Mouse (Mus musculus): ENCODE measurements around the gene Foxp4. TPM values are rescaled to one million over a fixed set of nuclear protein-coding genes. Genes with fewer than 3 reads are reported as not detected.

Gene Foxp4
- polyA plus RNA-seq, 1 experiment from 2014 or later, result 9.0 TPM

- Histone ChIP-seq H3K9me3 (peaks cover 4% of the 10 kb centered on the region), H3K4me3 (no peak overlapping the region), H3K27me3 (replicated peaks) (no peaks in the 10 kb centered on the region), H3K36me3 (no peaks in the 10 kb centered on the region), H3K4me2 (no peak overlapping the region), H3K27ac (replicated peaks) (peak overlapping the region; percentile 91), H3K4me1 (peaks cover 39% of the 10 kb centered on the region), H3K9ac (peak overlapping the region; percentile 52; the same call in 1 of the 2 replicates)
- no peak for ATAC-seq (ENCODE audit: extremely low read depth, insufficient number of reproducible peaks, low FRiP score, low TSS enrichment)
- WGBS, result 63% methylated on average over 7 of the region's 7 CpGs
These were observed 73.7 kb downstream of the Foxp4 start for GRCm38 (mm10) chr17:47850639-47851314.

- Histone ChIP-seq H3K27me3 (replicated peaks) (no peaks in the 10 kb centered on the region), H3K9ac (peak overlapping the region; percentile 52; the same call in 1 of the 2 replicates), H3K9me3 (no peaks in the 10 kb centered on the region), H3K27ac (replicated peaks) (peak overlapping the region; percentile 91), H3K4me1 (peaks cover 42% of the 10 kb centered on the region), H3K4me2 (peak overlapping the region; percentile 31), H3K36me3 (no peaks in the 10 kb centered on the region), H3K4me3 (no peak overlapping the region)
- 37% methylated on average over 3 of the region's 3 CpGs for WGBS
- ATAC-seq (ENCODE audit: extremely low read depth, insufficient number of reproducible peaks, low FRiP score, low TSS enrichment), result no peak
These were observed 74.4 kb downstream of the Foxp4 start for GRCm38 (mm10) chr17:47850035-47850434.

- Histone ChIP-seq H3K4me2 (no peak overlapping the region), H3K27ac (replicated peaks) (no peak overlapping the region), H3K4me3 (no peak overlapping the region), H3K4me1 (peaks cover 40% of the 10 kb centered on the region), H3K9ac (no peak overlapping the region), H3K9me3 (no peaks in the 10 kb centered on the region), H3K27me3 (replicated peaks) (no peaks in the 10 kb centered on the region), H3K36me3 (no peaks in the 10 kb centered on the region)
- no peak for ATAC-seq (ENCODE audit: extremely low read depth, insufficient number of reproducible peaks, low FRiP score, low TSS enrichment)
- WGBS, result 79% methylated on average over 6 of the region's 6 CpGs
These were observed 76.5 kb downstream of the Foxp4 start for GRCm38 (mm10) chr17:47847985-47848384.

GRCm38 (mm10) chr17:47845609-47846008 is 78.8 kb downstream of the Foxp4 start:
- no peak for ATAC-seq (ENCODE audit: extremely low read depth, insufficient number of reproducible peaks, low FRiP score, low TSS enrichment)
- Histone ChIP-seq H3K36me3 (no peaks in the 10 kb centered on the region), H3K9ac (no peak overlapping the region), H3K27ac (replicated peaks) (no peak overlapping the region), H3K4me3 (no peak overlapping the region), H3K4me2 (no peak overlapping the region), H3K27me3 (replicated peaks) (no peaks in the 10 kb centered on the region), H3K9me3 (no peaks in the 10 kb centered on the region), H3K4me1 (peaks cover 27% of the 10 kb centered on the region)
- 65% methylated on average over 11 of the region's 11 CpGs for WGBS

GRCm38 (mm10) chr17:47843465-47843864 is 81.0 kb downstream of the Foxp4 start:
- Histone ChIP-seq H3K27me3 (replicated peaks) (no peaks in the 10 kb centered on the region), H3K36me3 (no peaks in the 10 kb centered on the region), H3K4me3 (no peak overlapping the region), H3K4me2 (no peak overlapping the region), H3K9ac (no peak overlapping the region), H3K9me3 (no peaks in the 10 kb centered on the region), H3K4me1 (peaks cover 10% of the 10 kb centered on the region), H3K27ac (replicated peaks) (no peak overlapping the region)
- no peak for ATAC-seq (ENCODE audit: extremely low read depth, insufficient number of reproducible peaks, low FRiP score, low TSS enrichment)
- 87% methylated on average over 3 of the region's 3 CpGs for WGBS

- no peaks in the 10 kb centered on the region for H3K36me3 ChIP-seq
- H3K9ac ChIP-seq, result no peak overlapping the region
- H3K4me2 ChIP-seq, result no peak overlapping the region
- H3K27ac ChIP-seq (replicated peaks), result peak overlapping the region; percentile 56
- H3K9me3 ChIP-seq, result no peaks in the 10 kb centered on the region
- no peaks in the 10 kb centered on the region for H3K27me3 ChIP-seq (replicated peaks)
- peaks cover 17% of the 10 kb centered on the region for H3K4me1 ChIP-seq
- no peak overlapping the region for H3K4me3 ChIP-seq
- ATAC-seq (ENCODE audit: extremely low read depth, insufficient number of reproducible peaks, low FRiP score, low TSS enrichment), result peak; percentile 47; the same call in 1 of the 2 replicates
- 63% methylated on average over 19 of the region's 19 CpGs for WGBS
These were observed 82.4 kb downstream of the Foxp4 start for GRCm38 (mm10) chr17:47841931-47842623.

GRCm38 (mm10) chr17:47841521-47841920 is 82.9 kb downstream of the Foxp4 start:
- 82% methylated on average over 8 of the region's 8 CpGs for WGBS
- Histone ChIP-seq H3K4me2 (no peak overlapping the region), H3K4me1 (peaks cover 17% of the 10 kb centered on the region)

GRCm38 (mm10) chr17:47837808-47838207 is 86.6 kb downstream of the Foxp4 start:
- Histone ChIP-seq H3K36me3 (no peaks in the 10 kb centered on the region), H3K27ac (replicated peaks) (peak overlapping the region; percentile 45), H3K4me2 (no peak overlapping the region), H3K4me1 (peaks cover 24% of the 10 kb centered on the region), H3K9me3 (no peaks in the 10 kb centered on the region), H3K4me3 (no peak overlapping the region), H3K27me3 (replicated peaks) (peaks cover 7% of the 10 kb centered on the region), H3K9ac (no peak overlapping the region)
- 27% methylated on average over 6 of the region's 6 CpGs for WGBS
- ATAC-seq (ENCODE audit: extremely low read depth, insufficient number of reproducible peaks, low FRiP score, low TSS enrichment), result no peak

More at GRCm38 (mm10) chr17:47841521-47841920, 82.9 kb downstream of the Foxp4 start:
- Histone ChIP-seq H3K9ac (no peak overlapping the region), H3K4me3 (no peak overlapping the region), H3K36me3 (no peaks in the 10 kb centered on the region), H3K27ac (replicated peaks) (no peak overlapping the region), H3K9me3 (no peaks in the 10 kb centered on the region), H3K27me3 (replicated peaks) (no peaks in the 10 kb centered on the region)
- ATAC-seq (ENCODE audit: extremely low read depth, insufficient number of reproducible peaks, low FRiP score, low TSS enrichment), result no peak

GRCm38 (mm10) chr17:47834482-47834767 is 90.0 kb downstream of the Foxp4 start, which contains the start of gene Mdfi:
Mdfi (minus strand) TSS chr17:47834691.
- H3K4me1 ChIP-seq, result peaks cover 50% of the 10 kb centered on the region
- no peak for ATAC-seq (ENCODE audit: extremely low read depth, insufficient number of reproducible peaks, low FRiP score, low TSS enrichment)
- WGBS, result 4% methylated on average over 18 of the region's 18 CpGs

GRCm38 (mm10) chr17:47833628-47834481 is 90.6 kb downstream of the Foxp4 start:
- WGBS, result under 1% methylated on average over 45 of the region's 45 CpGs
- Histone ChIP-seq H3K27ac (replicated peaks) (peak overlapping the region; percentile 90), H3K4me1 (peaks cover 56% of the 10 kb centered on the region)

More at GRCm38 (mm10) chr17:47834482-47834767, 90.0 kb downstream of the Foxp4 start, which contains the start of gene Mdfi:
- Histone ChIP-seq H3K9ac (peak within 1 kb of the TSS; percentile 94), H3K4me3 (peak within 1 kb of the TSS; percentile 89), H3K4me2 (peak within 1 kb of the TSS; percentile 88), H3K27me3 (replicated peaks) (peaks cover 7% of the 10 kb centered on the region), H3K9me3 (no peaks in the 10 kb centered on the region), H3K36me3 (peaks cover 17% of the 10 kb centered on the region; the same call in 1 of the 2 replicates), H3K27ac (replicated peaks) (peak within 1 kb of the TSS; percentile 90)

GRCm38 (mm10) chr17:47833029-47833627 is 91.3 kb downstream of the Foxp4 start:
- H3K9me3 ChIP-seq, result no peaks in the 10 kb centered on the region
- peaks cover 58% of the 10 kb centered on the region for H3K4me1 ChIP-seq
- peaks cover 7% of the 10 kb centered on the region for H3K27me3 ChIP-seq (replicated peaks)
- H3K4me3 ChIP-seq, result peak overlapping the region; percentile 89
- H3K36me3 ChIP-seq, result peaks cover 23% of the 10 kb centered on the region
- peak overlapping the region; percentile 90 for H3K27ac ChIP-seq (replicated peaks)
- H3K4me2 ChIP-seq, result peak overlapping the region; percentile 88
- 2% methylated on average over 39 of the region's 45 CpGs for WGBS
- peak overlapping the region; percentile 94 for H3K9ac ChIP-seq
- peak; percentile 40 for ATAC-seq (ENCODE audit: extremely low read depth, insufficient number of reproducible peaks, low FRiP score, low TSS enrichment)

More at GRCm38 (mm10) chr17:47833628-47834481, 90.6 kb downstream of the Foxp4 start:
- Histone ChIP-seq H3K4me2 (peak overlapping the region; percentile 88), H3K9me3 (no peaks in the 10 kb centered on the region), H3K36me3 (peaks cover 21% of the 10 kb centered on the region; the same call in 1 of the 2 replicates), H3K27me3 (replicated peaks) (peaks cover 7% of the 10 kb centered on the region), H3K4me3 (peak overlapping the region; percentile 89), H3K9ac (peak overlapping the region; percentile 94)
- ATAC-seq (ENCODE audit: extremely low read depth, insufficient number of reproducible peaks, low FRiP score, low TSS enrichment), result no peak
